Mouse (Mus musculus) stomach, postnatal 0 days (tissue): ENCODE data around the gene Ifitm10. TPM values are rescaled to one million over a fixed set of nuclear protein-coding genes. Genes with fewer than 3 reads are reported as not detected.

Source experiments
- ATAC-seq: fragments of 200-750 bp; cut with Nextera tagmentation; 2 replicates; pipeline ENCODE4 v1.8.0; 2017; ENCODE audit not compliant: low FRiP score, low TSS enrichment
- DNase-seq: peaks from one replicate; pipeline ENCODE4 v3.0.0-alpha.2; 2016; ENCODE audit warnings: low spot score
- H3K27ac ChIP-seq: fragments of 300-500 bp; sonication (generic); replicated peaks from 2 replicates; pipeline ENCODE4 v1.5.1; 2014; ENCODE audit warnings: mild to moderate bottlenecking, control low read depth
- H3K27me3 ChIP-seq: fragments of 300-500 bp; sonication (generic); 2 replicates; pipeline ENCODE4 v1.6.1; 2014; ENCODE audit warnings: low read length; ENCODE audit not compliant: control insufficient read depth, insufficient read depth
- H3K36me3 ChIP-seq: fragments of 300-500 bp; sonication (generic); 2 replicates; pipeline ENCODE4 v1.6.1; 2014; ENCODE audit warnings: low read length, mixed read lengths; ENCODE audit not compliant: control insufficient read depth, insufficient read depth
- H3K4me1 ChIP-seq: fragments of 300-500 bp; sonication (generic); replicated peaks from 2 replicates; pipeline ENCODE4 v1.6.1; 2014; ENCODE audit warnings: antibody characterized with exemption; ENCODE audit not compliant: control insufficient read depth, insufficient read depth
- H3K4me2 ChIP-seq: fragments of 300-500 bp; sonication (generic); replicated peaks from 2 replicates; pipeline ENCODE4 v1.6.1; 2014; ENCODE audit warnings: low read depth, mild to moderate bottlenecking, control low read depth, moderate library complexity
- H3K4me3 ChIP-seq: fragments of 300-500 bp; sonication (generic); 2 replicates; pipeline ENCODE4 v1.5.1; 2014; ENCODE audit warnings: low read depth, low read length, control low read depth
- H3K9ac ChIP-seq: fragments of 300-500 bp; sonication (generic); 2 replicates; pipeline ENCODE4 v1.6.1; 2014; ENCODE audit warnings: mild to moderate bottlenecking, low read length, control low read depth, mixed read lengths
- H3K9me3 ChIP-seq: fragments of 300-500 bp; sonication (generic); 2 replicates; pipeline ENCODE4 v1.6.1; 2016; ENCODE audit warnings: low read length; ENCODE audit not compliant: control insufficient read depth
- CTCF ChIP-seq: IDR thresholded peaks from 2 replicates; pipeline ENCODE4 v1.5.1; 2016; ENCODE audit warnings: antibody characterized with exemption, low read depth, mild to moderate bottlenecking, moderate library complexity
- EP300 ChIP-seq: optimal IDR thresholded peaks from 2 replicates; pipeline ENCODE3; 2016; ENCODE audit warnings: antibody characterized with exemption
- WGBS: fragments of 180-500 bp; shearing (Covaris S2); extraction: QIAGEN DNeasy Blood & Tissue Kit; methylation state at CpG from one replicate; pipeline ENCODE4 v1.1.7; 2014; 5-methylcytosine and 5-hydroxymethylcytosine counted together
- polyA plus RNA-seq: library from polyadenylated mRNA; unstranded; fragments of >200 nt; fragmentation: Nextera tagmentation; extraction: Ambion mirVana; gene quantifications from 2 replicates; pipeline ENCODE4 v1.2.1, GENCODE M21; 2015

The Ifitm10 gene
- polyA plus RNA-seq, 1 experiment from 2014 or later = 9.9 TPM

GRCm38 (mm10) chr7:142403591-142403990 lies 30.0 kb upstream of the Ifitm10 start:
- 51% methylated on average over 4 of the region's 4 CpGs for WGBS
- no peak for DNase-seq
- no peaks in the 10 kb centered on the region for H3K9me3 ChIP-seq

GRCm38 (mm10) chr7:142400750-142401142 lies 27.2 kb upstream of the Ifitm10 start:
- WGBS = 46% methylated on average over 7 of the region's 7 CpGs
- TF ChIP-seq EP300 (no peak), CTCF (no peak)
- ATAC-seq (no peak), DNase-seq (no peak)
- no peak overlapping the region for H3K27ac ChIP-seq
- H3K4me1 ChIP-seq = no peaks in the 10 kb centered on the region
- no peak overlapping the region for H3K9ac ChIP-seq
- H3K27me3 ChIP-seq = no peaks in the 10 kb centered on the region
- no peak overlapping the region for H3K4me3 ChIP-seq
- H3K9me3 ChIP-seq = no peaks in the 10 kb centered on the region
- no peak overlapping the region for H3K4me2 ChIP-seq
- H3K36me3 ChIP-seq = no peaks in the 10 kb centered on the region

More at GRCm38 (mm10) chr7:142403591-142403990, 30.0 kb upstream of the Ifitm10 start:
- H3K9ac ChIP-seq = no peak overlapping the region
- ATAC-seq = no peak; the same call in 1 of the 2 replicates
- no peak for TF ChIP-seq EP300
- TF ChIP-seq CTCF = no peak
- H3K27me3 ChIP-seq = no peaks in the 10 kb centered on the region
- no peaks in the 10 kb centered on the region for H3K36me3 ChIP-seq
- no peak overlapping the region for H3K4me3 ChIP-seq
- no peak overlapping the region for H3K27ac ChIP-seq
- no peak overlapping the region for H3K4me2 ChIP-seq
- no peaks in the 10 kb centered on the region for H3K4me1 ChIP-seq

DNA sequence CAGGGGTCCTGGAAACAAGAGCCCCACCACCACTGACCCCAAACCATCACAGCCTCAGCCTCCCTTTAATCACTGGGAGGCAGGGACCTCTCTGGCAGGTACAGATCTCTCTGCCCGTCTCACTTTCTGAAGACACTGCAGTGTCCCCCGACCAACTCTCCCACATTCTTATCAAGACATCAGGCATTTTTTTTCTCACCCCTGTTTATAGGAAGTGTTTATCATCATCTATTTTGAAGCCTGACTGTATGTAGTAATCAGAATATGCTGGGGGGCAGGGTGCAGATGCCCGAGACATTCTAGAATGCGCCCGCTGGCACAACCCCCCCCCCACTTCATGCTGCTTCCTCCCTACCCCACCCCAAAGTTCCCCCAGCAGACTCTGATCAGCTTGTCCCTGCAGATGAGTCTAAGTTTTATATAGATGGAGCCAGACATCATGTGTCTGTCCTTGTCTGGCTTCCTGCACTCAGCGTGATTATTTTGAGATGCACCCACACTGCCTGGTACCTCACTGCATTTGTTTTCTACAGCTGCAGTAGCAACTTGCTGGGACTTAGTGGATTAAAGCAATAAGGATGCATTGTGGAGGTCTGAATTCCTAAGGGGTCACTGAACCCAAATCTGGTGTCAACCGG lies 26.7 kb upstream of the Ifitm10 start:
- Histone ChIP-seq H3K27me3 (no peaks in the 10 kb centered on the region), H3K4me2 (no peak overlapping the region), H3K4me1 (no peaks in the 10 kb centered on the region), H3K9ac (no peak overlapping the region), H3K4me3 (no peak overlapping the region), H3K9me3 (no peaks in the 10 kb centered on the region), H3K36me3 (no peaks in the 10 kb centered on the region), H3K27ac (no peak overlapping the region)
- DNase-seq = no peak
- no peak for TF ChIP-seq CTCF
- TF ChIP-seq EP300 = no peak
- no peak for ATAC-seq
- WGBS = 77% methylated on average over 7 of the region's 7 CpGs

- Histone ChIP-seq H3K4me2 (no peak overlapping the region), H3K36me3 (no peaks in the 10 kb centered on the region), H3K9ac (no peak overlapping the region), H3K4me1 (no peaks in the 10 kb centered on the region), H3K27me3 (no peaks in the 10 kb centered on the region), H3K4me3 (no peak overlapping the region), H3K9me3 (no peaks in the 10 kb centered on the region), H3K27ac (no peak overlapping the region)
- ATAC-seq = no peak
- TF ChIP-seq CTCF = no peak
- no peak for TF ChIP-seq EP300
- 75% methylated on average over 1 of the region's 1 CpGs for WGBS
- no peak for DNase-seq
These were observed 25.7 kb upstream of the Ifitm10 start for GRCm38 (mm10) chr7:142399250-142399649.

- no peak; the same call in 1 of the 2 replicates for ATAC-seq
- Histone ChIP-seq H3K4me1 (no peaks in the 10 kb centered on the region), H3K9me3 (no peaks in the 10 kb centered on the region), H3K27me3 (no peaks in the 10 kb centered on the region), H3K36me3 (no peaks in the 10 kb centered on the region), H3K27ac (peak overlapping the region; percentile 49; the same call in 1 of the 2 replicates), H3K4me3 (no peak overlapping the region), H3K4me2 (no peak overlapping the region), H3K9ac (no peak overlapping the region)
- no peak for DNase-seq
- 57% methylated on average over 2 of the region's 2 CpGs for WGBS
- TF ChIP-seq CTCF (no peak), EP300 (no peak)
These were observed 24.5 kb upstream of the Ifitm10 start for GRCm38 (mm10) chr7:142398052-142398451.

DNA sequence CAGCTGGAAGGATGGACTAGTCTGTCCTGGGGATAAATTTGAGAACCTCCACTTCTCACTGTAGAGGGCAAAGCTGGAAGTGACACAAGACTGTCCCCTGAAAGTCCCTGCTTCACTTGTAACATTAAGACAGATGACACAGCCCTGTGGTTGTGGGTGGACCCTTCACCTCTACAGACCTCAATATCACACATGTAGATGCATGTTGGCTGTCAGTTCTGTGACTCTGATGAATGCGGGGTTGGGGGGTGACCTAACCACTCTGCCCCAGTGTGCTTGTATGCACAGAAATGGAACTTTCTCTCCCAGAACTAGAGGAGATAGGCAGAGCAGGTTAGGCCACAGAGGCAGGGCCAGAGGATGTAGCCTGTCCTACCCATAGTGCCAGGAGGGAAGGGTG lies 23.1 kb upstream of the Ifitm10 start:
- 82% methylated on average over 1 of the region's 1 CpGs for WGBS
- TF ChIP-seq EP300 (no peak), CTCF (no peak)

More for the DNA sequence above, 23.1 kb upstream of the Ifitm10 start:
- Histone ChIP-seq H3K9ac (no peak overlapping the region), H3K9me3 (no peaks in the 10 kb centered on the region), H3K27me3 (no peaks in the 10 kb centered on the region), H3K4me2 (no peak overlapping the region), H3K36me3 (no peaks in the 10 kb centered on the region), H3K4me1 (no peaks in the 10 kb centered on the region), H3K4me3 (no peak overlapping the region), H3K27ac (peak overlapping the region; percentile 18; the same call in 1 of the 2 replicates)
- DNase-seq (no peak), ATAC-seq (no peak)
